Mouse (Mus musculus): ENCODE results near the gene Egln2. TPM values are rescaled to one million over a fixed set of nuclear protein-coding genes. Genes with fewer than 3 reads are reported as not detected.

The Egln2 gene
- polyA plus RNA-seq, 1 experiment from 2014 or later, result 80.4 TPM

DNA sequence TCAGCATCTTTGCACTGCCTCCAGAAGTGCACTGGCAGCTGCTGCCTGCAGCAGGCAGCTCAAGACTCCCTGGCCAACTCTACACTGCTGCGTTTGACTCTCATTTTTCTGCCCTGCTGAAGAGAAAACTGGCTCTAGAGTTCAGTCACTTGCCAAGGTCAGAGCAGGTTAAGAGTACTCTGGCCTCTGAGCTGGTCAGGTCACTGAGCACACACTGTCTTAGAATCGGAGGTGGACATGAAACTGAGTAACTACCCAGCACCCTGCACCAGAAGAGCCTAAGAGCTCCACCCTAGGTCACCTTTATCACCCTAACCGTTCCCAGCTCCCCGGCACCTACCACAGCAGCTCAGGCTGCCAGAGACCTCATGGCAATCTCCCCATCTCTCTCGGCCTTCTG, 19.4 kb upstream of the Egln2 start:
- peaks cover 83% of the 10 kb centered on the region for H3K36me3 ChIP-seq
- peaks cover 7% of the 10 kb centered on the region for H3K9me3 ChIP-seq (replicated peaks)
- DNase-seq (ENCODE audit: low spot score), result no peak
- H3K27ac ChIP-seq (replicated peaks), result no peak overlapping the region
- peaks cover under 1% of the 10 kb centered on the region; the same call in 1 of the 2 replicates for H3K4me1 ChIP-seq
- no peaks in the 10 kb centered on the region for H3K27me3 ChIP-seq (ENCODE audit: low read depth, poor library complexity, severe bottlenecking)
- WGBS, result 94% methylated on average over 5 of the region's 5 CpGs
- no peak overlapping the region for H3K4me3 ChIP-seq

DNA sequence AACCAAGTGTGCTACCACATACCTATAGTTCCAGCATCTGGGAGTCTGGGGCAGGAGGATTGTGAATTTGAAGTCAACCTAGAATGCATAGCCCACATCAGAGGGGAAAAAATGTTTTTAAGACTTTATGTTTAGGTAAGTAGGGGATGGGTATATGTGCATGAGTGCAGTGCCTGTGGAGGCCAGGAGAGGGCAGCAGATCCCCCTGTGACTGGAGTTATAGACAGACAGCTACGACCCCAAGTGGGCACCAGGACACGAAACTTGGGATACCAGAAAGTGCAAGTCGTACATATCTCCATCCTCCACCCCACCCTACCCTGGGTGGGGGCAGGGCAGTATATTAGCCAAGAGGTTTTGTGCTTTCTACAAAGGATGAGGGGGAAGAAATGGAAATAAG, 18.4 kb upstream of the Egln2 start:
- H3K36me3 ChIP-seq, result peaks cover 72% of the 10 kb centered on the region

DNA sequence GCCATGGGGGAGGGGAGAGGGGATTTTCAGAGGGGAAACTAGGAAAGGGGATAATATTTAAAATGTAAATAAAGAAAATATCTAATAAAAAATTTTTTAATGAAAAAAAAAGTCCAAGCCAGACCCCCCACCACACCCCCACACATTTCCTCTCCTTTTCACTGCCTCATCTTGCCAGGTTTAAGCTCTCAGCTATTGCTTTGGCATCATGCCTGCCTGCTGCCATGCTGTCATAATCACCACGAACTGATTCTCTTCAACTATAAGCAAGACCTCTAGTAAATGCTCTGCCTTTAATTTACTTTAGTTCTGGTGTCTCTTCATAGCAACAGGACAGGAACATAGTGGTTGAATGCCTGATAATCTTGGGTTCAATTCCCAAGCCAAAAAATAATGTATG, 15.9 kb upstream of the Egln2 start:
- Histone ChIP-seq H3K27ac (replicated peaks) (no peak overlapping the region), H3K4me1 (peaks cover 26% of the 10 kb centered on the region), H3K36me3 (peaks cover 48% of the 10 kb centered on the region), H3K27me3 (ENCODE audit: low read depth, poor library complexity, severe bottlenecking) (no peaks in the 10 kb centered on the region), H3K4me3 (no peak overlapping the region), H3K9me3 (replicated peaks) (peaks cover 10% of the 10 kb centered on the region)
- 90% methylated on average over 1 of the region's 1 CpGs for WGBS
- no peak for DNase-seq (ENCODE audit: low spot score)

More for the DNA sequence above, 18.4 kb upstream of the Egln2 start:
- Histone ChIP-seq H3K4me1 (peaks cover 9% of the 10 kb centered on the region), H3K27ac (replicated peaks) (no peak overlapping the region), H3K9me3 (replicated peaks) (peaks cover 7% of the 10 kb centered on the region), H3K4me3 (no peak overlapping the region), H3K27me3 (ENCODE audit: low read depth, poor library complexity, severe bottlenecking) (no peaks in the 10 kb centered on the region)
- 78% methylated on average over 3 of the region's 3 CpGs for WGBS
- DNase-seq (ENCODE audit: low spot score), result peak; percentile 61

DNA sequence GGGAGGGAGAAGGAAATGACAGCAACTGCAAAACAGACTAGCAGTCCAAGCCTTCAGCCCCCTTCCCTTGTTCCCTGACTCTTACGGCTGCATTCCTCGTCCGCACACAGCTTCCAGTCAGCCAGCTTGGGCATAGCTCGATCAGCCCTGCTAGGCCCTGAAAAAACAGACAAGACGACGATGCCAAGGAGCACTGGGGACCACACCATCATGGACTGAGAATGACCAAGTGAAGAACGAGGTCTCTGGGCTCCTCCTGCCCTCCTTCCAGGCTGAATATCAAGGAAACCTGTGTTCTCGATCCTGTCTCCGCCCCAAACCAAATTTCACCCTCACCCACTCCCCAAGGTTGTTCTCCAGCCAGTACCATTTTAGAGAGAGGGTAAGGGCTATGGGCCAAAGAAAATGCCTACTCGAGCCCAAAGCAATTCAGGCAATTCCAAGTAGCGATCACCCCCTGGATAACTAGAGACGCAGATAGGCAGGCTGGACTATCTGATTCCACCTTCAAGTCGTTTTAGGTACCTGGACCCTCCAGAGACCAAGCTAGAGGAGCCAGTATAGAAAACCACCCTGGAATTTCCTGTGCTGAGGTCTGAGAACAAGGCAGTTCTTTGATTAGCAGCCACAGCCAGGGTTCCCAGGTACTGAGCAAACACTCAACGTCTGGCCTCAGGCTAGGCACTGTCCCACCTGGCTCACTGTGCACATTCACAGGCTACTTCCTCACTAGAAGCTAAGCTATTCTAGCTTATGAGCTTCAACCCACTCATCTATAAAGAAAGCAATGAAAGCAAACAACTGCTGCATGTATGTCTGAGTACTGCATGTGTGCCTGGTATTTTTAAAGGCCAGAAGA, 14.5 kb upstream of the Egln2 start, which contains the start of the genes Gm21983 and Mia:
Gene Gm21983 (minus strand): TSS at position 250 of the 859 bp plus-strand sequence.
Gene Mia (minus strand): TSS at position 321 of the 859 bp plus-strand sequence.
- peaks cover 10% of the 10 kb centered on the region for H3K9me3 ChIP-seq (replicated peaks)
- H3K27ac ChIP-seq (replicated peaks), result no peak within 1 kb of the TSS
- H3K36me3 ChIP-seq, result peaks cover 33% of the 10 kb centered on the region
- DNase-seq (ENCODE audit: low spot score), result no peak
- 78% methylated on average over 14 of the region's 14 CpGs for WGBS
- H3K4me3 ChIP-seq, result 0 out of 2 replicates have a peak within 1 kb of the TSS, but pooled peaks have one; percentile 78
- H3K27me3 ChIP-seq (ENCODE audit: low read depth, poor library complexity, severe bottlenecking), result no peaks in the 10 kb centered on the region
- peaks cover 26% of the 10 kb centered on the region for H3K4me1 ChIP-seq

DNA sequence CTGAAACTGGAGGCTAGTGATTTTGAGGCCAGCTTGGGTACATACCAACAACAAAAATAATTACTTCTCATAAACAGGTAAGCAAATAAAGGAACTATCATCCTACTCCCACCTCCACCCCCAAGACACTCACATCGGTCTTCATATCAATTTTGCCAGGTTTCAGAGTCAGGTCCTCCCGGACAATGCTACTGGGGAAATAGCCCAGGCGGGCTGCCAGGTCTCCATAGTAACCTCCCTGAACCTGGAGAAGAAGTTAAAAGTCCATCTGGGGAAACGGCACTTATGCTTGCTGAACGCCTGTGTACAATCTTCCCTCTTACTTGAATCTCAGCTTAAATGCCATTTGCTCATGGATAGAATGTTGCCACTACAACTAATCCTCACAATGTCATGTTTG, 13.4 kb upstream of the Egln2 start:
- WGBS, result 55% methylated on average over 5 of the region's 5 CpGs
- H3K9me3 ChIP-seq (replicated peaks), result peaks cover 5% of the 10 kb centered on the region
- DNase-seq (ENCODE audit: low spot score), result no peak

DNA sequence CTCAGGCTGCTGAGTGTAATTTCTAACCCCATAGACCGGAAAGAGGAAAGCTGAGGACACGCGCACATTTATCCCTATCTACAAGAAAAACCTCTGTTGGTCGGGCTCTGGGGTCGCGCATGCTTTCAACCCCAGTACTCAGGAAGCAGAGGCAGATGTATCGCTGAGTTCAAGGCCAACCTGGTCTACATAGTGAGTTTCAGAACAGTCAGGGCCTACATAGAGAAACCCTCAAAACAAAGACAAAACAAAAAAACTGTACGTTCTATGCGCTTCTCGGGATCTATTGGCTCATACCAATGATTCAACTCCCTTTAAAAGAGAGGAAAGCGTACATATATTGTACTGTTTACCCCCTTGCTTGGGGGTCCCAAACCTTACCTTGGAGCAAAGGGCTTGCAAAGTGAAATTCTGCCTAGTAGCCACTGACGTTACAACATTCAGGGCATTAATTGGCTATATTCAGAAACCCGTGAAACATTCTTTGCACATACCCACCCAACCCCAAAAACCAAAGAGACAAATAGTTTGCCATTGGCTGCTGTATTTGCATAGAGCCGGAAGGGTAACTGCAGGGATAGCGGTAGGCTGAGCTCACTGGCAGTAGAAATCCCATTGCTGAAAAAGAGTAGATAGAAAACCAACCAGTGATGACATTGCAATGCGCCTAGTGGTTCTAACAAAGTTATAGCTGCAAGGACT, 12.8 kb upstream of the Egln2 start:
- peak overlapping the region; percentile 81 for H3K27ac ChIP-seq (replicated peaks)
- peaks cover 26% of the 10 kb centered on the region for H3K4me1 ChIP-seq
- 49% methylated on average over 16 of the region's 16 CpGs for WGBS
- peaks cover 32% of the 10 kb centered on the region for H3K36me3 ChIP-seq
- H3K4me3 ChIP-seq, result peak overlapping the region; percentile 78
- H3K27me3 ChIP-seq (ENCODE audit: low read depth, poor library complexity, severe bottlenecking), result no peaks in the 10 kb centered on the region
- 0 out of 2 replicates have a peak, but pooled peaks cover 3% of the 10 kb centered on the region for H3K9me3 ChIP-seq (replicated peaks)
- DNase-seq (ENCODE audit: low spot score), result no peak

More for the DNA sequence above, 13.4 kb upstream of the Egln2 start:
- Histone ChIP-seq H3K36me3 (peaks cover 33% of the 10 kb centered on the region), H3K4me1 (peaks cover 26% of the 10 kb centered on the region), H3K27ac (replicated peaks) (no peak overlapping the region), H3K27me3 (ENCODE audit: low read depth, poor library complexity, severe bottlenecking) (no peaks in the 10 kb centered on the region), H3K4me3 (peak overlapping the region; percentile 78; the same call in 1 of the 2 replicates)

DNA sequence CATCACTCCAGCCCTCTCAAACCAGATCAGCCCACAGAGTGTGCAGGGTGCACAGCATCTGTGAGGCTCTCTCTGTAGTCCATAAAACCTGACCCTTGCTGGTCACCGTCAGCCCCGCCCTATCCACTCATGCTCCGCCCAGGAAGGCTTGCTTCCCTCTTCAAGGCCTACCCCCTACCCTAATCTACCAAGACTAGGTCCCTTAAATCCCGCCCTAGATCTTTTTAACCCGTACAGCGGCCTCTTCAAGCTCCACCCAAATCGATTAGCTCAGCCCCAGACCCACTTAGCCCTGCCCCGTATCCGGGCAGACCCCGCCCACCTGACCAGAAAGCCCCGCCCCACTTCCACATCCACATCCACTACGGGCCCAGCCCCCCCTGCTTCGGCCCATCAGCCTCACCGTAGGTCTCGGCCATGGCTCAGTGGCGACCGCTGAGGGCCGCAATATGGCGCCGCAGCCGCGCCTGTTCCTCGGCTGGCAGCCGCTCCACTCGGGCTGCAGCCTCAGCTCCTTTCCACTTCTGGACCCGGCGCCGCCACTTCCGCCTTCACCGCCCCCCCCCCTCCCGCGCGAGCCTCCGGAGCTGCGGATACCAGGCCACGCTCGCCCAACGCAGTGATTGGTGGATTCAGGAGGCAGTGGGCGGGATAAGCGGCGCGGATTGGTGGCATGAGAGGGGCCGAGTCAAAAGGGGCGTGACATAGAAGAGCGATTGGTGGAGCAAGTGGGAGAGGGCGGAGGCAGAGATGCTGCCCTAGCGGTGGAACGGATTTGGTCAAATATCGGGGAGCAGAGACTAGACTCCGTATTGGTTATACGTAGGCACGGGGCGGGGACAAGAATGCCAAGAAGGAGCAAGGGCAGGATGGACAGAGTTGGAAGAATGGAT, 12.0 kb upstream of the Egln2 start, which contains the start of gene Rab4b:
Gene Rab4b (minus strand): TSS at position 573 of the 893 bp plus-strand sequence.
- Histone ChIP-seq H3K36me3 (peaks cover 33% of the 10 kb centered on the region), H3K4me3 (peak within 1 kb of the TSS; percentile 78), H3K9me3 (replicated peaks) (0 out of 2 replicates have a peak, but pooled peaks cover 3% of the 10 kb centered on the region), H3K4me1 (peaks cover 26% of the 10 kb centered on the region), H3K27me3 (ENCODE audit: low read depth, poor library complexity, severe bottlenecking) (no peaks in the 10 kb centered on the region), H3K27ac (replicated peaks) (peak within 1 kb of the TSS; percentile 89)
- WGBS, result 0% methylated on average over 53 of the region's 53 CpGs
- DNase-seq (ENCODE audit: low spot score), result peak; percentile 100

DNA sequence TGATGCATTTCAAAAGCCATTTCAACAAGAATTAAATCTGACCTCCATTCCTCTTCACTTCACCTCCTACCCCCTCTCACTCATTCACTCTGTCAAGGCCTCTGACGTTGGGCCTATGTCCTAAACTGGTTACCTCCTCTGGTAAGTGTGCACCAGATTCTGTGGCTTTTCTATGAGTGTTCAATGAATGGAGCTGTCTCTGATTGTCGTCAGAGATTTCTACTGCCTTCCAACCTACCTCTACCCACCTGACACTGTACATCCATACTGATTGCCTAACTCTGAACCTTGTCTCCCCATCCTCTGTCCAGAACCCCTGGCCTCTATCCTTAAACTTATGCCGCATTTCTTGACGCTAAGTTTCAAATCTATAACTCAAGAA, 11.3 kb upstream of the Egln2 start:
- Histone ChIP-seq H3K9me3 (replicated peaks) (0 out of 2 replicates have a peak, but pooled peaks cover 3% of the 10 kb centered on the region), H3K4me3 (peak overlapping the region; percentile 78), H3K36me3 (peaks cover 30% of the 10 kb centered on the region), H3K4me1 (peaks cover 26% of the 10 kb centered on the region), H3K27me3 (ENCODE audit: low read depth, poor library complexity, severe bottlenecking) (no peaks in the 10 kb centered on the region), H3K27ac (replicated peaks) (peak overlapping the region; percentile 89)
- DNase-seq (ENCODE audit: low spot score), result no peak
- 30% methylated on average over 4 of the region's 4 CpGs for WGBS

DNA sequence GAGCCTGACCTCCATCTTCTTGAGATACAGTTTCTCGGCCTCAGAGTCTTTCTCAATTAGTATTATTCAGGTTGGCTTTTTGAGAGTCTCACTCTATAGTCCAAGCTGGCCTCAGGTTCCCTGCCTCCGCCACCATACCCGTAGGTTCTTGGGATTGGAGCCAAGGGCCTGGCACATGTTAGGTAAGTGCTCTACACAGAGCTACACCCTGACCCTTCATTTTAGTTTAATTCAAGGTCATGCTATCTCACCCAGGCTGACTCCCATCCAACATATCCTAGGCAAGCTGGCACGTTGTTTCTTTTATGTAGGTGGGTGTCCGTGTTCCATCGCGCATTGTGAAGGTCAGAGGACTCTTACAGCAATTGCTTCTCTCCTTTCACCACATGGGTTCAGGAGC, 8.3 kb upstream of the Egln2 start:
- no peak for DNase-seq (ENCODE audit: low spot score)
- peaks cover 16% of the 10 kb centered on the region for H3K4me1 ChIP-seq
- H3K27me3 ChIP-seq (ENCODE audit: low read depth, poor library complexity, severe bottlenecking), result no peaks in the 10 kb centered on the region
- no peak overlapping the region for H3K27ac ChIP-seq (replicated peaks)
- H3K36me3 ChIP-seq, result peaks cover 49% of the 10 kb centered on the region
- H3K9me3 ChIP-seq (replicated peaks), result 0 out of 2 replicates have a peak, but pooled peaks cover 3% of the 10 kb centered on the region
- H3K4me3 ChIP-seq, result no peak overlapping the region
- WGBS, result 94% methylated on average over 7 of the region's 7 CpGs

DNA sequence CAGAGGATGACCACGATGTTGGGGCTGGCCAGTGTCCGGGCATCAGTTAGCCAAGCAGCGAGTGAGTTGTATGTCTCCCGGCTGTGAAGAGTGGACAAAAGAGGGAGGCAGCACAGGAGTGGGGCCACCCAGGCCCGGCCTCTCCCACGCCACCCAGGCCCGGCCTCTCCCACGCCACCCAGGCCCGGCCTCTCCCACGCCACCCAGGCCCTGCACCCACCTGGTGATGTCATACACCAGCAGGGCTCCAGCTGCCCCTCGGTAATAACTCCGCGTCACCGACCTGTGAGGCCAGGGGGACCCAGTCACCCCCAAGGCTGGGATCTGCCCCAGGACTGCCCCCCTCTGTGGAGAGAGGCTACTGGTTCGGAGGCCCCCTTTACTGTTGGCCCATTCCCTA, 7.9 kb upstream of the Egln2 start:
- Histone ChIP-seq H3K9me3 (replicated peaks) (0 out of 2 replicates have a peak, but pooled peaks cover 3% of the 10 kb centered on the region), H3K27me3 (ENCODE audit: low read depth, poor library complexity, severe bottlenecking) (no peaks in the 10 kb centered on the region), H3K36me3 (peaks cover 49% of the 10 kb centered on the region), H3K27ac (replicated peaks) (no peak overlapping the region), H3K4me3 (no peak overlapping the region), H3K4me1 (peaks cover 12% of the 10 kb centered on the region; the same call in 1 of the 2 replicates)
- 96% methylated on average over 15 of the region's 15 CpGs for WGBS
- no peak for DNase-seq (ENCODE audit: low spot score)

DNA sequence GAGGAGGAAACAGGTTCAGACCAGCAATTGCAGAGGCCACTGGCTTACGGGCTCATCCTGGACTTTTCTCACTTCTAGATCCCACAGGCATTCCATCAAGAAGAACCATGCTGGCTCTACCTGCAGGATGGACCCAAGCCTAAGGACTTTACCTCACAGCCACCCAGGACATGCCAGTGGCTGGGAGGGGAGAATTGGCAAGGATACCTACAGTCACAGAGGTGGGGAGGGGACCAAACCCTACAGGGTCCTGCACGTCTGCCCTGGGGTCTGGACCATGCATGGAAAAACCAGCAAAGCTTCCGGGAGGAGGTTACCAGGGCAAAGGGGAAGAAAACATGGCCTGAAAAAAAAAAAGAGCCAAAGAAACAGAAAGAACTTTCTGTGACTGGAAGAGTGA, 4.4 kb upstream of the Egln2 start:
- peaks cover 9% of the 10 kb centered on the region for H3K4me1 ChIP-seq
- H3K36me3 ChIP-seq, result peaks cover 55% of the 10 kb centered on the region
- WGBS, result 89% methylated on average over 3 of the region's 3 CpGs
- H3K27ac ChIP-seq (replicated peaks), result no peak overlapping the region
- H3K27me3 ChIP-seq (ENCODE audit: low read depth, poor library complexity, severe bottlenecking), result no peaks in the 10 kb centered on the region
- no peak overlapping the region for H3K4me3 ChIP-seq
- no peaks in the 10 kb centered on the region for H3K9me3 ChIP-seq (replicated peaks)
- no peak for DNase-seq (ENCODE audit: low spot score)

DNA sequence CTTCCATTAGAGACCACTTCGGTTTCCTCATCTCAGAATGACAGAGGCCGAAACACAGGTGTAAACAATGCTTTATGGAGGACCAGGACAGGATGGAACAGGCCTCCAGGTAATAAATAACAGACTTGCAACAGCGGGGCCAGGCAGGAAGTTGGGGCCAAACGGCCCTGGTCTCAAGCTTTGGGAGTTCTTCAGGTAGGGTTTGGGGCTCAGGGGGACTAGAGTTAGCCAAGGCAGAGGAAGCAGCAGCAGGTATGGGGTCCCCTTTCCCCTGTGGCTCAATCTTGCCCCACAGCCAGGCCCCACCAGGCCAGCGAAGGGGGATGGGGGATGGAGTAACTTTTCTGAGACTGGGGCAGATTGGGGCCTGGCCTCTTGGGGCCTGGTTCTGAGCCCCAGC, 1.8 kb upstream of the Egln2 start:
- Histone ChIP-seq H3K36me3 (peaks cover 53% of the 10 kb centered on the region), H3K27me3 (ENCODE audit: low read depth, poor library complexity, severe bottlenecking) (no peaks in the 10 kb centered on the region), H3K4me1 (peaks cover 33% of the 10 kb centered on the region), H3K4me3 (no peak overlapping the region), H3K9me3 (replicated peaks) (no peaks in the 10 kb centered on the region), H3K27ac (replicated peaks) (no peak overlapping the region)
- WGBS, result 94% methylated on average over 5 of the region's 5 CpGs
- DNase-seq (ENCODE audit: low spot score), result no peak

All from midbrain, embryonic 10.5 days (tissue).